Mouse (Mus musculus) hindbrain, embryonic 12.5 days (tissue): ENCODE measurements around the gene Sema3f. TPM values are rescaled to one million over a fixed set of nuclear protein-coding genes. Genes with fewer than 3 reads are reported as not detected.

Experiments
- ATAC-seq: fragments of 200-750 bp; cut with Nextera tagmentation; 2 replicates; pipeline ENCODE4 v1.8.0; 2017; ENCODE audit warnings: moderate TSS enrichment; ENCODE audit not compliant: low FRiP score
- H3K27ac ChIP-seq: fragments of 300-500 bp; sonication (generic); 2 replicates; pipeline ENCODE4 v1.5.1; 2016; ENCODE audit warnings: mild to moderate bottlenecking
- H3K27me3 ChIP-seq: fragments of 300-500 bp; sonication (generic); 2 replicates; pipeline ENCODE4 v1.6.1; 2016; ENCODE audit warnings: mild to moderate bottlenecking
- H3K36me3 ChIP-seq: fragments of 300-500 bp; sonication (generic); 2 replicates; pipeline ENCODE4 v1.6.1; 2016; ENCODE audit warnings: mild to moderate bottlenecking
- H3K4me1 ChIP-seq: fragments of 300-500 bp; sonication (generic); 2 replicates; pipeline ENCODE4 v1.6.1; 2016
- H3K4me2 ChIP-seq: fragments of 300-500 bp; sonication (generic); replicated peaks from 2 replicates; pipeline ENCODE4 v1.6.1; 2016; ENCODE audit warnings: mild to moderate bottlenecking
- H3K4me3 ChIP-seq: fragments of 300-500 bp; sonication (generic); 2 replicates; pipeline ENCODE4 v1.5.1; 2016; ENCODE audit warnings: mild to moderate bottlenecking
- H3K9ac ChIP-seq: fragments of 300-500 bp; sonication (generic); 2 replicates; pipeline ENCODE4 v1.6.1; 2016; ENCODE audit warnings: mild to moderate bottlenecking, moderate library complexity
- H3K9me3 ChIP-seq: fragments of 300-500 bp; sonication (generic); replicated peaks from 2 replicates; pipeline ENCODE4 v1.6.1; 2016; ENCODE audit warnings: mild to moderate bottlenecking
- WGBS: fragments of 180-500 bp; shearing (Covaris S2); methylation state at CpG from one replicate; pipeline ENCODE4 v1.1.7; 2016; 5-methylcytosine and 5-hydroxymethylcytosine counted together
- polyA plus RNA-seq: library from polyadenylated mRNA; unstranded; fragments of >200 nt; fragmentation: Nextera tagmentation; extraction: Ambion mirVana; gene quantifications from 2 replicates; pipeline ENCODE4 v1.2.1, GENCODE M21; 2016

Gene Sema3f
- polyA plus RNA-seq, 1 experiment from 2014 or later = 28.3 TPM

GRCm38 (mm10) chr9:107668011-107668410 lies 42.3 kb downstream of the Sema3f start:
- WGBS = 32% methylated on average over 8 of the region's 8 CpGs
- 0 out of 2 replicates have a peak overlapping the region, but pooled peaks have one; percentile 80 for H3K4me2 ChIP-seq
- ATAC-seq = no peak
- H3K27ac ChIP-seq = no peak overlapping the region
- H3K9me3 ChIP-seq = no peaks in the 10 kb centered on the region
- peak overlapping the region; percentile 23; the same call in 1 of the 2 replicates for H3K9ac ChIP-seq
- H3K4me3 ChIP-seq = peak overlapping the region; percentile 40; the same call in 1 of the 2 replicates
- no peaks in the 10 kb centered on the region for H3K36me3 ChIP-seq
- H3K4me1 ChIP-seq = peaks cover 48% of the 10 kb centered on the region
- peaks cover 41% of the 10 kb centered on the region for H3K27me3 ChIP-seq

GRCm38 (mm10) chr9:107667219-107667618 lies 43.1 kb downstream of the Sema3f start:
- under 1% methylated on average over 24 of the region's 24 CpGs for WGBS
- H3K9me3 ChIP-seq = no peaks in the 10 kb centered on the region

GRCm38 (mm10) chr9:107666751-107667205 lies 43.5 kb downstream of the Sema3f start:
- peaks cover 48% of the 10 kb centered on the region for H3K4me1 ChIP-seq
- H3K9ac ChIP-seq = peak overlapping the region; percentile 56
- peak overlapping the region; percentile 23; the same call in 1 of the 2 replicates for H3K27ac ChIP-seq
- H3K9me3 ChIP-seq = no peaks in the 10 kb centered on the region
- under 1% methylated on average over 30 of the region's 30 CpGs for WGBS
- ATAC-seq = peak; percentile 17; the same call in 1 of the 2 replicates
- peaks cover 41% of the 10 kb centered on the region for H3K27me3 ChIP-seq
- H3K4me3 ChIP-seq = peak overlapping the region; percentile 40
- no peaks in the 10 kb centered on the region for H3K36me3 ChIP-seq
- peak overlapping the region; percentile 80 for H3K4me2 ChIP-seq

More at GRCm38 (mm10) chr9:107667219-107667618, 43.1 kb downstream of the Sema3f start:
- Histone ChIP-seq H3K9ac (peak overlapping the region; percentile 56), H3K27ac (peak overlapping the region; percentile 23; the same call in 1 of the 2 replicates), H3K27me3 (peaks cover 41% of the 10 kb centered on the region), H3K4me1 (peaks cover 48% of the 10 kb centered on the region), H3K36me3 (no peaks in the 10 kb centered on the region), H3K4me3 (peak overlapping the region; percentile 40), H3K4me2 (peak overlapping the region; percentile 80)
- peak; percentile 81 for ATAC-seq

GRCm38 (mm10) chr9:107665308-107665707 lies 45.0 kb downstream of the Sema3f start:
- H3K4me3 ChIP-seq = no peak overlapping the region
- H3K4me1 ChIP-seq = peaks cover 49% of the 10 kb centered on the region

GRCm38 (mm10) chr9:107663525-107663924 lies 46.8 kb downstream of the Sema3f start:
- no peaks in the 10 kb centered on the region for H3K36me3 ChIP-seq
- no peak for ATAC-seq
- no peak overlapping the region for H3K27ac ChIP-seq
- H3K9ac ChIP-seq = no peak overlapping the region
- H3K4me2 ChIP-seq = 0 out of 2 replicates have a peak overlapping the region, but pooled peaks have one; percentile 7
- no peak overlapping the region for H3K4me3 ChIP-seq
- no peaks in the 10 kb centered on the region for H3K9me3 ChIP-seq
- H3K27me3 ChIP-seq = peaks cover 33% of the 10 kb centered on the region
- 39% methylated on average over 9 of the region's 9 CpGs for WGBS
- peaks cover 47% of the 10 kb centered on the region for H3K4me1 ChIP-seq

More at GRCm38 (mm10) chr9:107665308-107665707, 45.0 kb downstream of the Sema3f start:
- 0 out of 2 replicates have a peak overlapping the region, but pooled peaks have one; percentile 80 for H3K4me2 ChIP-seq
- no peaks in the 10 kb centered on the region for H3K36me3 ChIP-seq
- no peaks in the 10 kb centered on the region for H3K9me3 ChIP-seq
- H3K27me3 ChIP-seq = peaks cover 41% of the 10 kb centered on the region
- H3K9ac ChIP-seq = no peak overlapping the region
- 81% methylated on average over 7 of the region's 7 CpGs for WGBS
- ATAC-seq = no peak
- no peak overlapping the region for H3K27ac ChIP-seq

GRCm38 (mm10) chr9:107662342-107662741 lies 47.9 kb downstream of the Sema3f start:
- Histone ChIP-seq H3K4me3 (no peak overlapping the region), H3K27me3 (peaks cover 23% of the 10 kb centered on the region), H3K4me1 (peaks cover 35% of the 10 kb centered on the region), H3K4me2 (no peak overlapping the region), H3K36me3 (no peaks in the 10 kb centered on the region), H3K9me3 (no peaks in the 10 kb centered on the region), H3K9ac (no peak overlapping the region), H3K27ac (no peak overlapping the region)
- WGBS = 85% methylated on average over 8 of the region's 8 CpGs
- no peak for ATAC-seq

- H3K27me3 ChIP-seq = peaks cover 8% of the 10 kb centered on the region
- no peak for ATAC-seq
- H3K27ac ChIP-seq = no peak overlapping the region
- no peak overlapping the region for H3K4me2 ChIP-seq
- H3K9ac ChIP-seq = no peak overlapping the region
- peaks cover 19% of the 10 kb centered on the region for H3K4me1 ChIP-seq
- no peaks in the 10 kb centered on the region for H3K36me3 ChIP-seq
- WGBS = 58% methylated on average over 3 of the region's 3 CpGs
- H3K9me3 ChIP-seq = no peaks in the 10 kb centered on the region
- H3K4me3 ChIP-seq = no peak overlapping the region
Observed at GRCm38 (mm10) chr9:107660777-107661176, 49.5 kb downstream of the Sema3f start.

- H3K9me3 ChIP-seq = no peaks in the 10 kb centered on the region
- no peaks in the 10 kb centered on the region for H3K36me3 ChIP-seq
- no peak for ATAC-seq
- H3K9ac ChIP-seq = no peak overlapping the region
- no peaks in the 10 kb centered on the region for H3K27me3 ChIP-seq
- 79% methylated on average over 3 of the region's 3 CpGs for WGBS
- no peak overlapping the region for H3K27ac ChIP-seq
- no peak overlapping the region for H3K4me2 ChIP-seq
- no peak overlapping the region for H3K4me3 ChIP-seq
- peaks cover 18% of the 10 kb centered on the region for H3K4me1 ChIP-seq
Observed at GRCm38 (mm10) chr9:107659961-107660360, 50.3 kb downstream of the Sema3f start.

- no peak overlapping the region for H3K27ac ChIP-seq
- ATAC-seq = no peak
Observed at GRCm38 (mm10) chr9:107659551-107659950, 50.7 kb downstream of the Sema3f start.

GRCm38 (mm10) chr9:107658096-107658495 lies 52.2 kb downstream of the Sema3f start:
- H3K27me3 ChIP-seq = no peaks in the 10 kb centered on the region
- no peak for ATAC-seq
- no peak overlapping the region for H3K9ac ChIP-seq
- no peaks in the 10 kb centered on the region for H3K9me3 ChIP-seq
- H3K36me3 ChIP-seq = no peaks in the 10 kb centered on the region
- no peak overlapping the region for H3K4me3 ChIP-seq
- H3K27ac ChIP-seq = no peak overlapping the region
- WGBS = 87% methylated on average over 6 of the region's 6 CpGs
- H3K4me2 ChIP-seq = no peak overlapping the region
- H3K4me1 ChIP-seq = 0 out of 2 replicates have a peak, but pooled peaks cover 9% of the 10 kb centered on the region

More at GRCm38 (mm10) chr9:107659551-107659950, 50.7 kb downstream of the Sema3f start:
- WGBS = 69% methylated on average over 10 of the region's 10 CpGs
- H3K27me3 ChIP-seq = no peaks in the 10 kb centered on the region
- H3K4me1 ChIP-seq = peaks cover 18% of the 10 kb centered on the region
- H3K9ac ChIP-seq = no peak overlapping the region
- no peak overlapping the region for H3K4me3 ChIP-seq
- H3K36me3 ChIP-seq = no peaks in the 10 kb centered on the region
- no peak overlapping the region for H3K4me2 ChIP-seq
- no peaks in the 10 kb centered on the region for H3K9me3 ChIP-seq

GRCm38 (mm10) chr9:107657144-107657543 lies 53.1 kb downstream of the Sema3f start:
- no peak overlapping the region for H3K27ac ChIP-seq
- no peak for ATAC-seq
- no peaks in the 10 kb centered on the region for H3K9me3 ChIP-seq
- H3K9ac ChIP-seq = no peak overlapping the region
- H3K36me3 ChIP-seq = no peaks in the 10 kb centered on the region
- H3K4me1 ChIP-seq = 0 out of 2 replicates have a peak, but pooled peaks cover 9% of the 10 kb centered on the region
- no peak overlapping the region for H3K4me3 ChIP-seq
- H3K4me2 ChIP-seq = no peak overlapping the region
- H3K27me3 ChIP-seq = no peaks in the 10 kb centered on the region
- 84% methylated on average over 5 of the region's 5 CpGs for WGBS

- Histone ChIP-seq H3K36me3 (no peaks in the 10 kb centered on the region), H3K4me1 (peaks cover 21% of the 10 kb centered on the region), H3K4me2 (no peak overlapping the region), H3K4me3 (no peak overlapping the region), H3K9ac (no peak overlapping the region), H3K27ac (no peak overlapping the region), H3K27me3 (no peaks in the 10 kb centered on the region), H3K9me3 (no peaks in the 10 kb centered on the region)
- 88% methylated on average over 4 of the region's 4 CpGs for WGBS
- ATAC-seq = no peak
Observed at GRCm38 (mm10) chr9:107654585-107654984, 55.7 kb downstream of the Sema3f start.

GRCm38 (mm10) chr9:107653474-107653873 lies 56.8 kb downstream of the Sema3f start:
- Histone ChIP-seq H3K4me3 (no peak overlapping the region), H3K27me3 (no peaks in the 10 kb centered on the region), H3K4me2 (no peak overlapping the region), H3K9ac (no peak overlapping the region), H3K27ac (no peak overlapping the region), H3K36me3 (no peaks in the 10 kb centered on the region), H3K4me1 (peaks cover 17% of the 10 kb centered on the region), H3K9me3 (no peaks in the 10 kb centered on the region)
- no peak for ATAC-seq
- WGBS = 79% methylated on average over 2 of the region's 2 CpGs
